Mouse (Mus musculus) skeletal muscle tissue, adult 2 months (tissue): ENCODE results near the gene Taf11.
A peak's percentile ranks its signal among the peaks of the same experiment; 100 is the strongest.

Experiments used
- DNase-seq: peaks from one replicate; pipeline ENCODE4 v3.0.0-alpha.2; 2012; ENCODE audit warnings: low read depth, low spot score

Gene Taf11

GRCm38 (mm10) chr17:27856265-27856797, 53.3 kb downstream of the Taf11 start, which contains the start of gene Uhrf1bp1:
Gene Uhrf1bp1 (plus strand): TSS chr17:27856441.
- peak; percentile 62 for DNase-seq
